Comparison of ENCODE assay signal across 8 mouse cellular contexts in the genomic region with DNA sequence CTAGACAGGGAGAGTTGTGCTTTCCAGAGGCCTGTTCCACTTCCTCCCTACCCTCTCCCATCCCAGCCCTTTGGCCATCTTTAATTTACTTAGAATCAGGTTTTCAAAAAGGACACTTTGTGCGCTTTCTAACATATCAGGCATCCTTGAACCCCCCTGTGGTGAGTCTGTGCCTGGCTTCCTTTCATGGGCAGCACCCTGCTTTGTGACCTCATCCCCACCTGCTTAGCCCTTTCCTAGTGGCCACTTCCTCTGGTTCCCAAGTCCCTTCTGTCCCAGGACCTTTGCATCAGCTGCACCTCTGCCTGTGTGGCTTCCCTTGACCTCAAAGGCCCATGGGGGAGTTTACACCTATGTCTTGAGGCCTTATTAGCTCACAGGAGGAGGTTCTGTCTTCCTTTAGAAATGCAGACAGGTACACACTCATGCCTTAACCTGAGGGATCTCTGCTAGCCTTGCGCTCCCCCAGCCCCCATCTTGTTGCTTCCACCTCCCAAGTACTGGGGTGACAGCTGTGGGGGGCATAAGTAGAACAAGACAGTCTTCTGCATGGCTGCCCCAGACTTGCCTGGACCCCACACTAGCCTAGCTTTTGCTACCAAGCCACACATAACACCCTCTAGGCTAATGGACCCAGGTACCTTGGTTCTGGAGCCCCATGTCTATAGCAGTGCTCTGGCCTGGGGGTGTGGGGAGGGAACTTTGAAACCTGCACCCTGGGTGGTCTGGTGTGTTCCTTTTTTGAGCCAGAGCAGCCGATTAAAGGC. TPM values are rescaled to one million over a fixed set of nuclear protein-coding genes. Genes with fewer than 3 reads are reported as not detected.
DNase-seq lines count a peak whose midpoint lies in the region; ATAC-seq and TF ChIP-seq lines count a peak whose summit lies in the region.

No protein-coding gene starts in this region.

- peaks cover 42% of the 10 kb centered on the region for H3K79me2 ChIP-seq in C2C12 (ENCODE audit: control insufficient read depth, insufficient read depth)

- peaks cover 25% of the 10 kb centered on the region for H3K4me1 ChIP-seq in forebrain, embryonic 12.5 days
- peaks cover 11% of the 10 kb centered on the region in 2 experiments for H3K4me1 ChIP-seq in liver, embryonic 14.5 days (replicated peaks; ENCODE audit: control insufficient read depth in 2 of 2, insufficient read depth in 2 of 2, low read length in 1 of 2)
- H3K4me1 ChIP-seq in thymus, adult 2 months (replicated peaks; ENCODE audit: control insufficient read depth, insufficient read depth, low read length): peaks cover 17% of the 10 kb centered on the region

- H3K27me3 ChIP-seq in C2C12 (ENCODE audit: control insufficient read depth, insufficient read depth, insufficient read length): no peaks in the 10 kb centered on the region
- no peaks in the 10 kb centered on the region for H3K27me3 ChIP-seq in forebrain, embryonic 12.5 days
- no peaks in the 10 kb centered on the region for H3K27me3 ChIP-seq in liver, embryonic 14.5 days (ENCODE audit: control insufficient read depth, insufficient read depth, low read length)
- no peaks in the 10 kb centered on the region for H3K27me3 ChIP-seq in thymus, adult 2 months (ENCODE audit: control insufficient read depth, insufficient read depth, low read length)

- TF ChIP-seq POLR2A in thymus, adult 2 months (IDR thresholded peaks at IDR 0.05; ENCODE audit: control insufficient read depth, extremely low read depth, insufficient read depth, low read length, poor library complexity): no peak

- H3K79me3 ChIP-seq in C2C12 (ENCODE audit: low read depth): peaks cover 18% of the 10 kb centered on the region

- H3K9ac ChIP-seq in forebrain, embryonic 12.5 days: peak overlapping the region; percentile 83; the same call in 1 of the 2 replicates
- peak overlapping the region; percentile 71 for H3K9ac ChIP-seq in liver, embryonic 14.5 days (replicated peaks)

- no peak for TF ChIP-seq CTCF in C2C12 (IDR thresholded peaks at IDR 0.05; ENCODE audit: control insufficient read depth, insufficient read depth, insufficient read length)
- TF ChIP-seq CTCF in liver, embryonic 14.5 days (IDR thresholded peaks at IDR 0.05; ENCODE audit: low read depth): no peak
- no peak for TF ChIP-seq CTCF in thymus, adult 2 months (IDR thresholded peaks at IDR 0.05; ENCODE audit: borderline replicate concordance, control insufficient read depth, extremely low read depth, insufficient read depth, low read length, poor library complexity)

- H3ac ChIP-seq in C2C12 (ENCODE audit: control insufficient read depth, insufficient read length, low read depth): peak overlapping the region; percentile 83

- peak overlapping the region; percentile 88; the same call in 1 of the 2 replicates for H3K27ac ChIP-seq in forebrain, embryonic 12.5 days
- H3K27ac ChIP-seq in liver, embryonic 14.5 days: no peak overlapping the region
- no peak overlapping the region for H3K27ac ChIP-seq in thymus, adult 2 months (ENCODE audit: control insufficient read depth, insufficient read depth, low read length)

- peaks cover 23% of the 10 kb centered on the region for H3K36me3 ChIP-seq in C2C12 (ENCODE audit: control insufficient read depth, insufficient read depth)
- peaks cover 51% of the 10 kb centered on the region for H3K36me3 ChIP-seq in forebrain, embryonic 12.5 days (replicated peaks)
- peaks cover 15% of the 10 kb centered on the region for H3K36me3 ChIP-seq in liver, embryonic 14.5 days (replicated peaks; ENCODE audit: control insufficient read depth, insufficient read depth, low read depth)
- H3K36me3 ChIP-seq in thymus, adult 2 months (ENCODE audit: control insufficient read depth, insufficient read depth, low read length): peaks cover 19% of the 10 kb centered on the region

- H3K4me3 ChIP-seq in C2C12 (ENCODE audit: insufficient read depth, poor library complexity, severe bottlenecking): no peak overlapping the region
- peak overlapping the region; percentile 91 for H3K4me3 ChIP-seq in forebrain, embryonic 12.5 days (replicated peaks)
- peak overlapping the region; percentile 70 to 77; a peak in 3 of 4 replicates for H3K4me3 ChIP-seq in liver, embryonic 14.5 days (ENCODE audit: insufficient read depth in 1 of 2, low read depth in 2 of 2, low read length in 2 of 2)
- H3K4me3 ChIP-seq in thymus, adult 2 months (ENCODE audit: control insufficient read depth, insufficient read depth, low read length): no peak overlapping the region

- peak; percentile 62 for DNase-seq in cerebellum, adult 11-12 months
- no peak for DNase-seq in cerebellum, postnatal 4 days (ENCODE audit: low spot score in 2 of 2)
- DNase-seq in liver, embryonic 14.5 days (ENCODE audit: low read depth in 3 of 3, low spot score in 3 of 3): no peak
- no peak for DNase-seq in thymus, adult 2 months
- no peak for DNase-seq in thymus, postnatal 36 days

- 83% methylated on average over 3 of the region's 3 CpGs for WGBS in forebrain, embryonic 12.5 days
- 78% methylated on average over 3 of the region's 3 CpGs for WGBS in liver, embryonic 14.5 days (ENCODE audit: insufficient replicate concordance)
- WGBS in thymus, adult 2 months: 92% methylated on average over 3 of the region's 3 CpGs

- no peak for TF ChIP-seq EP300 in liver, embryonic 14.5 days (IDR thresholded peaks at IDR 0.05; ENCODE audit: low read depth)

- no peak for ATAC-seq in forebrain, embryonic 12.5 days (ENCODE audit: low FRiP score)
- ATAC-seq in liver, embryonic 14.5 days (ENCODE audit: insufficient read depth): no peak
- no peak for ATAC-seq in granulocyte monocyte progenitor cell, adult 5-6 weeks (replicated peaks; ENCODE audit: poor library complexity, severe bottlenecking)

- H3K4me2 ChIP-seq in forebrain, embryonic 12.5 days: peak overlapping the region; percentile 93
- peak overlapping the region; percentile 81 for H3K4me2 ChIP-seq in liver, embryonic 14.5 days (ENCODE audit: low read depth)

- H3K9me3 ChIP-seq in forebrain, embryonic 12.5 days: no peaks in the 10 kb centered on the region
- no peaks in the 10 kb centered on the region for H3K9me3 ChIP-seq in liver, embryonic 14.5 days (ENCODE audit: control insufficient read depth, low read length)

TF ChIP-seq in C2C12, 6 proteins besides CTCF, POLR2A, EP300 and RAD21:
- TF ChIP-seq CEBPB (IDR thresholded peaks at IDR 0.05; ENCODE audit: low read depth) (no peak), USF1 (IDR thresholded peaks at IDR 0.05; ENCODE audit: low read depth) (no peak), MYOD1 (IDR thresholded peaks at IDR 0.05; ENCODE audit: control insufficient read depth, insufficient read length, low read depth) (no peak), MYOG (IDR thresholded peaks at IDR 0.05; ENCODE audit: control insufficient read depth, extremely low read depth, insufficient read length) (no peak), FOSL1 (IDR thresholded peaks at IDR 0.05; ENCODE audit: insufficient read depth, low read length, poor library complexity, severe bottlenecking) (no peak), MAX (IDR thresholded peaks at IDR 0.05) (no peak)

RNA-seq across cellular contexts. Expression of gene Dda1, which starts 1.3 kb away (rescaled TPM):
- 104 TPM for polyA plus RNA-seq in C2C12 (2012; fragmentation: generic; extraction: Trizol)
- 146 and 155 TPM in 2 replicates for polyA plus RNA-seq in forebrain, embryonic 12.5 days (2016; fragmentation: Nextera tagmentation; extraction: Ambion mirVana)
- polyA plus RNA-seq in liver, embryonic 14.5 days (2012; rRNA removed): 24.8 and 25.4 TPM in 2 replicates
- polyA plus RNA-seq in liver, embryonic 14.5 days (2014; fragmentation: Nextera tagmentation; extraction: Ambion mirVana): 34.4 and 36.9 TPM in 2 replicates
- polyA plus RNA-seq in thymus, adult 2 months (2012; rRNA removed): 201 and 216 TPM in 2 replicates
- 24.0 and 34.2 TPM in 2 replicates for total RNA-seq in granulocyte monocyte progenitor cell, adult 5-6 weeks (2014; fragmentation: Nextera tagmentation)
- total RNA-seq in granulocyte monocyte progenitor cell, adult 5-6 weeks (2017): 16.9 and 20.3 TPM in 2 replicates

RNA-seq across cellular contexts. Expression of gene Mrpl34, which starts 5.6 kb away (rescaled TPM):
- 121 TPM for polyA plus RNA-seq in C2C12 (2012; fragmentation: generic; extraction: Trizol)
- 207 and 219 TPM in 2 replicates for polyA plus RNA-seq in forebrain, embryonic 12.5 days (2016; fragmentation: Nextera tagmentation; extraction: Ambion mirVana)
- 45.8 and 73.0 TPM in 2 replicates for polyA plus RNA-seq in liver, embryonic 14.5 days (2012; rRNA removed)
- polyA plus RNA-seq in liver, embryonic 14.5 days (2014; fragmentation: Nextera tagmentation; extraction: Ambion mirVana): 109 and 114 TPM in 2 replicates
- 119 and 125 TPM in 2 replicates for polyA plus RNA-seq in thymus, adult 2 months (2012; rRNA removed)
- total RNA-seq in granulocyte monocyte progenitor cell, adult 5-6 weeks (2014; fragmentation: Nextera tagmentation): 56.5 and 77.6 TPM in 2 replicates
- 62.2 and 79.8 TPM in 2 replicates for total RNA-seq in granulocyte monocyte progenitor cell, adult 5-6 weeks (2017)

RNA-seq across cellular contexts. Expression of gene Abhd8, which starts 6.9 kb away (rescaled TPM):
- polyA plus RNA-seq in C2C12 (2012; fragmentation: generic; extraction: Trizol): 73.6 TPM
- 99.3 and 99.8 TPM in 2 replicates for polyA plus RNA-seq in forebrain, embryonic 12.5 days (2016; fragmentation: Nextera tagmentation; extraction: Ambion mirVana)
- 6.6 and 7.5 TPM in 2 replicates for polyA plus RNA-seq in liver, embryonic 14.5 days (2012; rRNA removed)
- 5.3 and 6.8 TPM in 2 replicates for polyA plus RNA-seq in liver, embryonic 14.5 days (2014; fragmentation: Nextera tagmentation; extraction: Ambion mirVana)
- polyA plus RNA-seq in thymus, adult 2 months (2012; rRNA removed): 282 and 336 TPM in 2 replicates
- 1.6 and 7.4 TPM in 2 replicates for total RNA-seq in granulocyte monocyte progenitor cell, adult 5-6 weeks (2014; fragmentation: Nextera tagmentation)
- 4.7 and 5.4 TPM in 2 replicates for total RNA-seq in granulocyte monocyte progenitor cell, adult 5-6 weeks (2017)

RNA-seq across cellular contexts. Expression of gene Ano8, which starts 15.4 kb away (rescaled TPM):
- polyA plus RNA-seq in C2C12 (2012; fragmentation: generic; extraction: Trizol): 22.1 TPM
- 11.1 and 13.4 TPM in 2 replicates for polyA plus RNA-seq in forebrain, embryonic 12.5 days (2016; fragmentation: Nextera tagmentation; extraction: Ambion mirVana)
- 1.4 and 1.7 TPM in 2 replicates for polyA plus RNA-seq in liver, embryonic 14.5 days (2012; rRNA removed)
- 0.14 and 0.15 TPM in 2 replicates for polyA plus RNA-seq in liver, embryonic 14.5 days (2014; fragmentation: Nextera tagmentation; extraction: Ambion mirVana)
- 34.8 and 40.7 TPM in 2 replicates for polyA plus RNA-seq in thymus, adult 2 months (2012; rRNA removed)
- 0.43 and 2.5 TPM in 2 replicates for total RNA-seq in granulocyte monocyte progenitor cell, adult 5-6 weeks (2014; fragmentation: Nextera tagmentation)
- 1.9 and 4.5 TPM in 2 replicates for total RNA-seq in granulocyte monocyte progenitor cell, adult 5-6 weeks (2017)

RNA-seq across cellular contexts. Expression of gene Gtpbp3, which starts 17.6 kb away (rescaled TPM):
- 21.4 TPM for polyA plus RNA-seq in C2C12 (2012; fragmentation: generic; extraction: Trizol)
- 12.6 and 15.1 TPM in 2 replicates for polyA plus RNA-seq in forebrain, embryonic 12.5 days (2016; fragmentation: Nextera tagmentation; extraction: Ambion mirVana)
- polyA plus RNA-seq in liver, embryonic 14.5 days (2012; rRNA removed): 9.2 and 10.0 TPM in 2 replicates
- polyA plus RNA-seq in liver, embryonic 14.5 days (2014; fragmentation: Nextera tagmentation; extraction: Ambion mirVana): 1.3 and 1.8 TPM in 2 replicates
- 56.8 and 58.7 TPM in 2 replicates for polyA plus RNA-seq in thymus, adult 2 months (2012; rRNA removed)
- 3.5 and 12.4 TPM in 2 replicates for total RNA-seq in granulocyte monocyte progenitor cell, adult 5-6 weeks (2014; fragmentation: Nextera tagmentation)
- total RNA-seq in granulocyte monocyte progenitor cell, adult 5-6 weeks (2017): 13.5 and 21.5 TPM in 2 replicates

Comparison
In these comparisons a context has a peak if more than half of its experiments do, and no peak if none do; other contexts are left out.
1. H3K4me3 ChIP-seq: peak in forebrain, embryonic 12.5 days (single experiment) and liver, embryonic 14.5 days (2 of 2); none in C2C12 (single experiment) and thymus, adult 2 months (single experiment).